Mouse (Mus musculus): ENCODE measurements at regions not wholly inside any gene's neighbourhood (a gene's known extent, or its start where the extent isn't known, plus 50 kb on each side); places are given as distances from the start of the nearest gene placed in this dataset.

DNA sequence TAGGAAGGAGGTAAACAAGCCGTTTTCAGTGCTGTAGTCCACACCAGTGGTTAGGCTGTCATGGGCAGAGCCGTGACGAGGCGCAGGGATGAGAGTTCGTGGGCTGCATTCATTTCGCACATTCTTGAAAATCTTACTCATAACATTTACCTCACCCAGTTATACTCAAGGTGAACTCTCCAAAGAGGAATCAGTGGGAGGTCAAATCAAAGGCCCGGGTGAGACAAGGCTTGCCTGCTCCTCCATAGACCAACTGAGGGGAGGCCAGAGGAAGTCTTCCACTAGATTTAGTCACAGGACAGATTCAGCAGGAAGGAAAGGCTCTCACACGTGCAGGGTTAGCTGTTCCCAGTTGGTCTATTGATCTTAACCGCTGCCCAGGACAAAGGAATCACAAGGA lies 262.6 kb upstream of the Cxcr4 start:
- TF ChIP-seq CTCF (IDR thresholded peaks at IDR 0.05; ENCODE audit: low read depth), result no peak
- no peak for TF ChIP-seq EP300 (IDR thresholded peaks at IDR 0.05; ENCODE audit: low read depth)
